Mouse (Mus musculus) thymus, postnatal 4 days (tissue): ENCODE data around the gene Snapc1.

Experiments used
- DNase-seq: peaks from one replicate; pipeline ENCODE4 v3.0.0; 2021

The Snapc1 gene

DNA sequence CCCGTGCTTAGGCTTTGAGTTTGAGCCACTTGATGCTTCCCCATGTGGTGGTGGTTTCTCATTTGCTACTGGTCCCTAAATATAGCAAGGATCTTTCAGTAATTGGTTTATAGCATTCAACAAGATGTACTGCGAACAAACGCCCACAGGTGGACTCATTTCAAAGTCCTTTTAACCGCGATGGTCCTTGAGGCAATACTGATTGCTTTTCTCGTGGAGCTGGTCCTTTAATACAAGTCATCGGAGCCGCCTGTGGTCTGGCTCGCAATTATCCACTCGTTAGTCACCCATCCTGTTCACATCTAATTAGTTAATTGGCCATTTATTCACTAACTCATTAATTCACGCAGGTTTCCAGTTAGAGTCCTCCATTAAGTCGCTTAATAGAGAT, 32.6 kb downstream of the Snapc1 start:
- no peak for DNase-seq

DNA sequence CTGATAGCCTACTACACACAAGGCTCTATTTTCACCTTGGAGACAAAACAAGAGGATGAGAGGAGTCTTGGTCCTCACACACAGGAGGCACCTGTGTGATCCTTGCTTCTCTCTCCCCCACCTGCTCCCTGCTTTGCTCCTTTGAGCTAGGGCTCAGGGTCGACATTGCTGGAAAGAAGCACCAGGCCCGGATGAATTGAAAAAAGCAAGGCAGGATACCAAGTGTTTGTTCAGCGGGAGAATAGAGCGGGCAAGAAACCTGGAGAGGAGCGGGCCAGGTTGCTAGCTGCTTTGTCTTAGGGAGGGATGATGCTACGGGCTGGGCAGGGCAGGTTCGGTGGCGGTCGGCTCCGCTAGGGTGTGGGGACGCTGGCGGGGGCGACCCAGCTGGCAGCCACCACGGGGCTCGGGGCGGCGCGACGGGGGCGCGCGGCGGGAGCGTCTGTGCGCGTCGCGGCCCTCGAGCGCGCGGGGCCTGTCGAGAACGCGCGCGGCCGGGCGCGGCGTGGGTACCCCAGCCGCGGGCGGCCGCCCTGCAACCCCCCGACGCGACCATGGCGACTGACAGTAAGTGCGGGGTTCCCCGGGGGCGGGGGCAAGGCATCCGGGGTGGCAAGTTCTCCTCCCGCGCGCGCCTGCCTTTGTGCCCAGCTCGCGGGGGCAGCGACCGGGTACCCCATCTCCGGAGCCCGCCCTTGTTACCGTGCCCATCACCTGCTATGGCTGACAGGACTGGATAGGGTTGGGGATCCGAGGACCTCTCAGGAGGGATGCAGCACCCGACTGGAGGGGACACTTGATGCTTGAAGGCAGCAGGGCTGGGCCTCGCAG, 33.2 kb downstream of the Snapc1 start, which contains the start of gene Syt16:
Gene Syt16, plus strand, starts transcription at position 365 of the 831 bp plus-strand sequence.
- peak; percentile 64 for DNase-seq

DNA sequence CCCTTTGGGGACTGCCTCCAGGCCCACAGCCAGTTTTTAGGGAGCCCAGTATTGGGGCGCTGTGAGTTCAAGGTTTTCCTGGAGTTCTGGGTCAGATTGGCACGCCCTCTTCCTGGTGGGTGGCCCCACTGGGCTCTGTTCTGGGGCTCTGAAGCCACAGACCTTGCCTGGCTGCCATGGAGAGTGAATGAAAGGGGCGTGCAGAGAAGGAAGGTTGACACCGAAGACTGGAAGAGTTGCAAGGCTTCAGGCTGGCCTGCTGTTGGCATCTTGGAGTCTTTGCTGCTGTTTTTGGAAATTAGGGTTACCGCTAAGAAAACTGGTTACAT, 33.8 kb downstream of the Snapc1 start:
- no peak for DNase-seq

DNA sequence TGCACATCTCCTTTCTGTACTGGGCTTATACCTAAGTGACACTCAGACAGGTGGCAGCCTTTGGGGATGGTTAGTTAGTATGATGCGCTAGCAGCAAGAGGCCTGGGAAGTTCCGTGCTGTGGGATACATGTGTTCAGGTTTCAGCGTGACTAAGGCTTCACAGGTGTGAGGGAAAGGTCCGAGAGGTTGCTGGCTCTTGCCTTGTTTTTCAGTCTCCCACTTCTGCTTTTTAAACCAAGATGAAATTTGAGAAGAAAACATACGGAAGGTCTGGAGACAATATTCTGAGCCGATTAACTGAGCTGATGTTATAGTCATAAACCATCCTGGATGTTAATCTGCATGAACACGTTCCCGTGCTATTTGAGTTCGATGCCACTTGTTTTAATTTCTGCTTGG, 38.2 kb downstream of the Snapc1 start:
- no peak for DNase-seq

DNA sequence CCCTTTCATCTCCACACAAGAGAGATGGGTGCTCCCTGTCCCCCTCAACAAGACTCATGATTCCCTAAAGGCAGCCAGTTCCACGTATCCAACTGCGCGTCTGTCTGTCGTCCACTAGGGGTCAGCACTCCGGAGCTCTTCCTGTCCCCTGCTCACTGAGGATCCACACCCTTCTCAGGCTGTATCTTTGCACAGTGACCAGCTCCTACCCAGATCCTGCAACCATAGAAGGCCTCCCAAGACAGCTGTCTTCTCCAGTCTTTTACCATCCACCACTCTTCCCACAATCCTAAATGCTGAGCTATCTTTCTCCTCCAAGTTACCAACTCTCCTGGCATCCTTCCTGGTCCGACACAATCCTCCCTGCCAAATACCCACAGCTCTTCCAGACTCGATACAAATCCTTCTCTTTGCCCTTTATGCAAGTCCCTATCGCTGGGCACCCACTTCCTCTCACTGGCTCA, 45.2 kb downstream of the Snapc1 start:
- peak; percentile 59 for DNase-seq

DNA sequence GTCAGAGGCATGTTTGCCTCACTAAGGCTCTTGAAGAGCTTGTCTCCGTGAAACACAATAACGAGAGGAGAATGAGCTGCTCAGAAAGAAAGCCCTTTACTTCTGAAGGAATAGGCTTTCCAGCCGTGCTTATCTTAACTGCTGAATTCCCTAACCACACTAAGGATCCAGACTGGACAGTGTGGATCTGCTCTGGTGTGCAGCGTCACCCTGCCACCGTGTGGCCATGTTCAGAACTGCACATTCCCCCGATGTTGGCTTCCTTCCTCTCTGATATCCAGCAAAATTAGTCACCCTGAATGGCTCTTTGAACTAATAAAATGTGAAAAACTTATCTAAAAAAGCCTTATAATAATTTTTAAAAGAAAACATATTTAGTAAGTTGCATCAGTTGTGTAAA, 49.5 kb downstream of the Snapc1 start:
- peak; percentile 80 for DNase-seq

DNA sequence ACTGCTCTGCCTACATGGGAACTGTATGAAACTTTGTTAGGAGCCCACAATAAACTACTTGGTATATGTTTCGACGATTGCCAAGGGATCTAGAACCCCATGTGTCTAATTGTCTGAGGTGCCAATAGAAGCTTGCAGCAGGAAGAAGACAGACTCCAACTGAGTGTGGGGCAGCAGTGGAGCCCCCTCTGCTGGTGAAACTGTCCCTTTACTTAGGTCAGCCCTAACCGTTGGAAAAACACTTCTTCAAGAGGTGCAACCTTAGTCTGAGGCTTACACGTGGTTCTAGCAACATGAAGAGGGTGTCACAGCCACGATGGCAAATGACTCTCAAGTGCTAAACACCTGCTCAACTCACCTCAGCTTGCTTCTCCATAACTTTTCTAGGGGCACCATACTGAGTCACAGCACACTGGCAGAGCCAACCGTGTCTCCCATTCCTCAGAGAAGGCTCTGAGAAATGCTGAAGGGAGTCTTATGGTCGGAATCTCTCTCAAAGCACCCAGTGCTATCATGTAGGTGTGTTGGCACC, 50.5 kb downstream of the Snapc1 start:
- DNase-seq: peak; percentile 81

DNA sequence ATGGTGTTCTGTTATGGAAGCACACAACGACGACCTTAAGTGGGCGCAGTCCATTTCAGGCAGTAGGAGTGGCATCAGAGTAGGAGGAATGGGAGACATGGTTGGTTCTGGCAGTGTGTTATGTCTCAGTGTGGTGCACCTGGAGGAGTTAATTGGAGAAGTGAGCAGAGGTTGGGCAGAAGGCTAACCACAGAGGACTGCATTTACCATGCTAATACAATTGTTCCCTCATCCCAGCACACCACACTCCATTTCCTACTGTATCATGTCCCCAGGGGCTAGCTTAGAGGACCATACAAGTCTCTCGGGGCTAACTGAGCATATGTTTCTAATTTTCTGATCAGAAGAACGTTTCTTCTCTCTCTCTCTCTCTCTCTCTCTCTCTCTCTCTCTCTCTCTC, 51.2 kb downstream of the Snapc1 start:
- DNase-seq: no peak

DNA sequence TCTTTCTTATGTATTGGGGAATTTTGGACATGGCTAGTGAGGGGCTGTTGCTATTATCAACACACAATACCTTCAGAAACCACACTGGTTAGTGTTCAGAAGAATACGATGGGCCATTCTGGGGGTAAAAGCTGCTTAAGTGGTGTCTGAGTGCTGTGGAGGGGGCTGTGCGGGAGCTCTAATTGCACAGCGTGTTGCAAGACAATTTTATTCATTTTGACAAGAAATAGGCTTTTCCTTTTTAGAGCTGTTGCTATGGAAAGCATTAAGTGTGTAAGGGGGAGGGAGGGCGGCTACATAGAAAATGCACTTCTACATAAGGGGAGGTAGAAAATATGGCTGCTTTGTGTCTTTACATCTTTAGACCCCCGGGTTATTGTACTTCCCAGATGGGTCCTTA, 59.0 kb downstream of the Snapc1 start:
- no peak for DNase-seq

DNA sequence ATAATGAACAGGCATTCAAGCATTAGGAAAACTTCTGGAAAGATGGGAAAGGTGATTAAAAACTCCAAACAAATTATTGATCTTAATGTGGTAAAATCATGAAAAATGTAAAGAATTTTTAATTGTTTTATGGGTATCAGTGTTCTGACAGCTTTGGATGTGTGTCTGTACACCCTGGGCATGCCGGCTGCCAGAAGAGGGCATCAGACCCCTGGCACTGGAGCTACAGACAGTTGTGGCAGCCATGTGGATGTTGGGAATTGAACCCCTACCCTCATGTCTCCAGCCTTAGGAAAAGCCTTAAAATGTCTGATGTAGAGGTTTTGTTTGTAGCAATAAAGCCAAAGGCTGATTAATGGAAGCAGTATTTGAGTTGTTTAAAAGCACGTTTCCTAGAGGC, 60.6 kb downstream of the Snapc1 start:
- DNase-seq: no peak
